Mouse (Mus musculus) kidney, postnatal 0 days (tissue): ENCODE measurements around the gene Rhbdl2. TPM values are rescaled to one million over a fixed set of nuclear protein-coding genes. Genes with fewer than 3 reads are reported as not detected.

Experiments used
- ATAC-seq: fragments of 200-750 bp; cut with Nextera tagmentation; replicated peaks from 2 replicates; pipeline ENCODE4 v1.8.0; 2017; ENCODE audit warnings: low read depth, moderate number of reproducible peaks, moderate TSS enrichment, moderate library complexity; ENCODE audit not compliant: low FRiP score
- DNase-seq: peaks from one replicate; pipeline ENCODE4 v3.0.0-alpha.2; 2016; ENCODE audit warnings: low spot score
- H3K27ac ChIP-seq: fragments of 300-500 bp; sonication (generic); 2 replicates; pipeline ENCODE4 v1.5.1; 2014; ENCODE audit warnings: mild to moderate bottlenecking
- H3K27me3 ChIP-seq: fragments of 300-500 bp; sonication (generic); 2 replicates; pipeline ENCODE4 v1.6.1; 2014; ENCODE audit warnings: low read length, mixed read lengths; ENCODE audit not compliant: insufficient read depth
- H3K36me3 ChIP-seq: fragments of 300-500 bp; sonication (generic); 2 replicates; pipeline ENCODE4 v1.6.1; 2014; ENCODE audit warnings: low read length, mixed read lengths; ENCODE audit not compliant: insufficient read depth
- H3K4me1 ChIP-seq: fragments of 300-500 bp; sonication (generic); replicated peaks from 2 replicates; pipeline ENCODE4 v1.6.1; 2014; ENCODE audit warnings: antibody characterized with exemption, low read length, mixed read lengths; ENCODE audit not compliant: insufficient read depth
- H3K4me2 ChIP-seq: fragments of 300-500 bp; sonication (generic); 2 replicates; pipeline ENCODE4 v1.6.1; 2014; ENCODE audit warnings: mild to moderate bottlenecking, low read length, moderate library complexity, mixed read lengths
- H3K4me3 ChIP-seq: fragments of 300-500 bp; sonication (generic); replicated peaks from 2 replicates; pipeline ENCODE4 v1.5.1; 2014; ENCODE audit warnings: low read depth, low read length
- H3K9ac ChIP-seq: fragments of 300-500 bp; sonication (generic); 2 replicates; pipeline ENCODE4 v1.6.1; 2014; ENCODE audit warnings: low read depth, low read length
- H3K9me3 ChIP-seq: fragments of 300-500 bp; sonication (generic); replicated peaks from 2 replicates; pipeline ENCODE4 v1.6.1; 2016; ENCODE audit warnings: low read length, inconsistent platforms, mixed read lengths
- CTCF ChIP-seq: IDR thresholded peaks from 2 replicates; pipeline ENCODE4 v1.5.1; 2016; ENCODE audit warnings: antibody characterized with exemption, low read depth, mild to moderate bottlenecking, moderate library complexity
- WGBS: fragments of 180-500 bp; shearing (Covaris S2); extraction: QIAGEN DNeasy Blood & Tissue Kit; methylation state at CpG from one replicate; pipeline ENCODE4 v1.1.7; 2014; 5-methylcytosine and 5-hydroxymethylcytosine counted together
- polyA plus RNA-seq: library from polyadenylated mRNA; unstranded; fragments of >200 nt; fragmentation: Nextera tagmentation; extraction: Ambion mirVana; gene quantifications from 2 replicates; pipeline ENCODE4 v1.2.1, GENCODE M21; 2015

Gene Rhbdl2
- polyA plus RNA-seq, 1 experiment from 2014 or later: 5.9 TPM

GRCm38 (mm10) chr4:123750152-123750651 lies 37.5 kb upstream of the Rhbdl2 start, which contains the start of gene Akirin1:
Gene Akirin1, minus strand, starts transcription at chr4:123750345.
- TF ChIP-seq CTCF: peak; percentile 66
- peak within 1 kb of the TSS; percentile 91 for H3K27ac ChIP-seq
- H3K27me3 ChIP-seq: no peaks in the 10 kb centered on the region
- DNase-seq: peak; percentile 97
- ATAC-seq: peak; percentile 99
- no peaks in the 10 kb centered on the region for H3K36me3 ChIP-seq
- peak within 1 kb of the TSS; percentile 77 for H3K4me2 ChIP-seq
- peak within 1 kb of the TSS; percentile 88 for H3K9ac ChIP-seq
- H3K9me3 ChIP-seq: no peaks in the 10 kb centered on the region
- under 1% methylated on average over 44 of the region's 46 CpGs for WGBS
- peak within 1 kb of the TSS; percentile 94 for H3K4me3 ChIP-seq
- no peaks in the 10 kb centered on the region for H3K4me1 ChIP-seq

- H3K4me3 ChIP-seq: peak overlapping the region; percentile 94
- H3K27me3 ChIP-seq: no peaks in the 10 kb centered on the region
- H3K27ac ChIP-seq: peak overlapping the region; percentile 39; the same call in 1 of the 2 replicates
- TF ChIP-seq CTCF: no peak
- ATAC-seq (no peak), DNase-seq (peak; percentile 23)
- under 1% methylated on average over 8 of the region's 8 CpGs for WGBS
- peak overlapping the region; percentile 77 for H3K4me2 ChIP-seq
- no peaks in the 10 kb centered on the region for H3K9me3 ChIP-seq
- H3K9ac ChIP-seq: peak overlapping the region; percentile 38
- no peaks in the 10 kb centered on the region for H3K36me3 ChIP-seq
- no peaks in the 10 kb centered on the region for H3K4me1 ChIP-seq
These were observed 36.9 kb upstream of the Rhbdl2 start for GRCm38 (mm10) chr4:123750707-123751312.

- DNase-seq: peak; percentile 54
These were observed 29.4 kb upstream of the Rhbdl2 start for GRCm38 (mm10) chr4:123758306-123758705.

GRCm38 (mm10) chr4:123765071-123765470 lies 22.6 kb upstream of the Rhbdl2 start:
- no peak overlapping the region for H3K27ac ChIP-seq
- ATAC-seq (no peak), DNase-seq (no peak)
- WGBS: 71% methylated on average over 6 of the region's 6 CpGs
- no peaks in the 10 kb centered on the region for H3K27me3 ChIP-seq
- no peak for TF ChIP-seq CTCF
- no peaks in the 10 kb centered on the region for H3K36me3 ChIP-seq
- no peaks in the 10 kb centered on the region for H3K4me1 ChIP-seq
- no peaks in the 10 kb centered on the region for H3K9me3 ChIP-seq
- H3K4me3 ChIP-seq: no peak overlapping the region
- no peak overlapping the region for H3K9ac ChIP-seq
- H3K4me2 ChIP-seq: no peak overlapping the region

More at GRCm38 (mm10) chr4:123758306-123758705, 29.4 kb upstream of the Rhbdl2 start:
- no peaks in the 10 kb centered on the region for H3K36me3 ChIP-seq
- H3K4me3 ChIP-seq: no peak overlapping the region
- no peaks in the 10 kb centered on the region for H3K9me3 ChIP-seq
- no peak for ATAC-seq
- H3K4me2 ChIP-seq: no peak overlapping the region
- no peak overlapping the region for H3K27ac ChIP-seq
- TF ChIP-seq CTCF: peak; percentile 72
- no peaks in the 10 kb centered on the region for H3K4me1 ChIP-seq
- no peak overlapping the region for H3K9ac ChIP-seq
- 52% methylated on average over 4 of the region's 4 CpGs for WGBS
- no peaks in the 10 kb centered on the region for H3K27me3 ChIP-seq

- no peak overlapping the region for H3K4me3 ChIP-seq
- no peaks in the 10 kb centered on the region for H3K36me3 ChIP-seq
- H3K27ac ChIP-seq: no peak overlapping the region
- no peaks in the 10 kb centered on the region for H3K27me3 ChIP-seq
- no peak for DNase-seq
- ATAC-seq: no peak
- 58% methylated on average over 3 of the region's 3 CpGs for WGBS
- no peak overlapping the region for H3K9ac ChIP-seq
- no peaks in the 10 kb centered on the region for H3K9me3 ChIP-seq
- no peak overlapping the region for H3K4me2 ChIP-seq
- no peak for TF ChIP-seq CTCF
- H3K4me1 ChIP-seq: no peaks in the 10 kb centered on the region
These were observed 19.9 kb upstream of the Rhbdl2 start for GRCm38 (mm10) chr4:123767807-123768206.

GRCm38 (mm10) chr4:123768234-123768633 lies 19.4 kb upstream of the Rhbdl2 start:
- 70% methylated on average over 4 of the region's 4 CpGs for WGBS
- DNase-seq: no peak

More at GRCm38 (mm10) chr4:123768234-123768633, 19.4 kb upstream of the Rhbdl2 start:
- Histone ChIP-seq H3K4me2 (no peak overlapping the region), H3K27me3 (no peaks in the 10 kb centered on the region), H3K27ac (no peak overlapping the region), H3K4me3 (no peak overlapping the region), H3K4me1 (no peaks in the 10 kb centered on the region), H3K9me3 (no peaks in the 10 kb centered on the region), H3K9ac (no peak overlapping the region), H3K36me3 (no peaks in the 10 kb centered on the region)
- no peak for ATAC-seq
- TF ChIP-seq CTCF: no peak
